Mouse (Mus musculus) gastrocnemius, postnatal 10 days (tissue): Measurements from ENCODE around the gene Efcab9. TPM values are rescaled to one million over a fixed set of nuclear protein-coding genes. Genes with fewer than 3 reads are reported as not detected.

Experiments
- DNase-seq: peaks from one replicate; pipeline ENCODE4 v3.0.0; 2021; ENCODE audit warnings: mixed read lengths
- total RNA-seq, 2 experiments: library from RNA; stranded (reverse); gene quantifications; 2 replicates each; pipeline ENCODE4 v1.2.3; 2021

The Efcab9 gene
- total RNA-seq, 2 experiments from 2014 or later, result 0.66 TPM; not detected in 1

DNA sequence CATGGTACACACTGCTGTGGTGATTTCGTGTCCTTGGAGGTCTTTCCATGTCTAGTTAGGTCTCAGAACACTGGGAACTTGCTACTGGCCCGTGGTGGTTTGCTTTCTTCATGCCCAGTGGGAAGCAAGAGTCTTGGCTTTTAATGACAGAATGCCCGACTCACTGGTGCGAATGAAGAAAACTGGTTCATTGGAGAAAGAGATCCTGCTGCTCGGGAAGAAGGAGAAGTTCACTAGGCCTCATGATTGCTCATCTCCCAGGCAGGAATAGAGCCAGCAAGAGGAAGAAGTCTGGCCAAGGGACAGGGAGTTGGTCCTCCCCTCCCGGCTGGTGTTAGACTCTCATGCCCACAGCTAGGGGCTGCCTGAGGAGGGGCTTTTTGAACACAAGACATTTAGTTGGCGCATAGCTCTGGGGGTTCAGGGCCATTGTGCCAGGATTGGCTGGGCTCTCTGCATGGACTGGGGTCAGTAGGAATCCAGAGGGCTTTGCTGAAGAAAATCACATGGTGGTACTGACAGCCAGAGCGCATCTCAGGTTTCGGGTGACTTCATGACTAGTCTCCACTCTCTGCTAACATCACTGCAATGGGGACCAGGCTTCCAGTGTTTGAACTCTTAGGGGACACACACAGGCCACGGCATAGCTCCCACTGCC, 24.6 kb upstream of the Efcab9 start:
- no peak for DNase-seq

DNA sequence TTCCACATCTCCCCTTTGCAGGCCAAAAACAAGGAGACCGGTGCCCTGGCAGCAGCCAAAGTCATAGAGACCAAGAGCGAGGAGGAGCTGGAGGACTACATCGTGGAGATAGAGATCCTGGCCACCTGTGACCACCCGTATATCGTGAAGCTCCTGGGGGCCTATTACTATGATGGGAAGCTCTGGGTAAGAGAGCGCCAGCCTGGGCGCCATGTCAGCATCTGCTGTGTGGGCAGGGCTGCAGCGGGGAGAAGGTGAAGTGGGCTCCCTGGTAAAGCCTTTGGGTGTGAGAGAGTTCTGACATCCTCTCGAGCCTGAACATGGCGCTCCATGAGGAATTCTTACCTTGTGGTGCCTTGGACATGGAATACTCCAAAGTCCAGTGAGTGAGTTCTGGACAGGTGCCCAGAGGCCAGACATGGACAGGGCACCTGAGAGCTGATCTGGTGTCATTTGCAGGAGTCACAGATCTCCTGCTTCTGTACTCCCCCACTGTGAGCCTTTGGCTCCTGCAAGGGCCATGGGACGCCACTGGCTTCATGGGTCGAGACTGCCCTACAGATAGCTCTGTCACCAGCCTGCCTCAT, 23.3 kb upstream of the Efcab9 start:
- no peak for DNase-seq

DNA sequence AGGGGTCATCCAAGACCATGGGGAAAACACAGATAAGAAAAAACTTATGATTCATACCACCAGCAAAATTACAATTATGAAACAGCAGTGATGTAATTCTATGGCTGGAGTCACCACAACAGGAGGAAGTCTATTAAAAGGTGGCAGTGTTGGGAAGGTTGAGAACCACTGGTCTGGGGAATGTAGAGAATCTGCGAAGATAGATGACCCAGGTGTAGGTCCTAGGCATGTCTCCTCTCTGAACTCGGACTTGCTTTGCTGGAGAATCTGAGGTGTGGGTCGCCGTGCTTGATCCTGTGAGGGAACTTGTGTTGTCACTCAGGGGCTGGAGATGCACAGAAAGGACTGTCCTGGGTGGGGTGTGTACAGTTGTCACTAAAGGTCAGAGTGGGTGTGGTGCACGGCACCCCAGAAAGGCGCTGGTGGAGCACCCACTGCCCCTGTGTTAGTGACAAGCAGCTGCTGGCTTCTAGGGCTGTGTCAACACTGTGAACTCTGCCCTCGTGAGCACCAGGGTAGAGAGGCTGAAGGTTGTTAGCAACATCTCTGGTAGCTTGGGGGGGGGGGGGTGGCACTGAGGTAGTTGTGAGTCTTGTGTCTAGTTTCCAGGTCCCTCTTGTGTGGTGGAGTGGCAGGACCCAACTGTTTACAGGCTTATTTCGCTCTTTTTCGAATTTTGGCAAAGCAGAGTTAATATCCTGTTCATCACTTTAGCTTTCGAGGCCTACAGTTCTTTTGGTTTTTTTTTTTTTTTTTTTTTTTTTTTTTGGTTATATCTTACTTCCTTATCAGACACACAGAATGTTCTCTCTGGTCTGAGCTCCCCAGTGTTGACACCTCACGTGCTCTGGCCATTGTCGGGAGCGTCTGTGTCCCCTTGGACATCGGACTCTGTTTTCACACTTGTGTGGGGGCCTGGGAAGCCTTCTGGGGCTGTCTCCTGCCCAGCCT, 22.5 kb upstream of the Efcab9 start:
- DNase-seq, result no peak

DNA sequence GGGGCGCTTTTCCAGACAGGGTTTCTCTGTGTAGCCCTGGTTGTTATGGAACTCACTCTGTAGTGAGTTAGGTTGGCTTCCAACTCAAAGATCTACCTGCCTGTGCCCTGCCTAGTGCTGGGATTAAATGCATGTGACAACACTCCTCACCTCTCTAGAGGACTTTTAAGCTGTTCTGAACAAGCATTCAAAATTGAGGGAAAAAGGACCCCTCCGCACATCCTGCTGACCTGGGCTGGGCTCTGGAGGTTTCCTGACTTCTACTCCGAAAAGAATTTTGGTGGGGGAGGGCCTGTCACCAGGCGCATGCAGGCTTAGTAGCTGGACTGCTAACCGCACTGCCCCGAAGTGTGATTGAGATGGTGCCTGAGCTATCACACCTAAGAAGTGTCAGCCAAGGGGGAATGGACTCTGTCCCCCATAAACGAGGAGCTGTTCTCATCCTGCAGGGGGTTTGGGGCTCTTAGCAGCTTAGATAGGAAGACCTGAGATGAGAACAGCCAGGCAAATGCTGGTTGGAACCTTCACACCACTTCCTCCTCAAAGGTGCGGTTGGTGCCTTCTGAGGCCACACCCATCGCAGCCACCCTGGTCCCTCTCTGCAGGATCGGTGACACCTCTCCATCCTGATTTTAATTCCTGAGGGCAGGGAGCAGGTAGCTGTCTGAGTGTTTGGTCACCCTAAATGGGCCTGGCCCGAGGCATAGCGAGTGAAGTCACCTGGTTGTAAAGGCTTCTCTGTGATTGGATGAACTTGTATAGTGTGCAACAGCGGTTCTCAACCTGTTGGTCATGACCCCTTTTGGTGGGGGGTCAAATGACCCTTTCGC, 21.6 kb upstream of the Efcab9 start:
- DNase-seq, result no peak

DNA sequence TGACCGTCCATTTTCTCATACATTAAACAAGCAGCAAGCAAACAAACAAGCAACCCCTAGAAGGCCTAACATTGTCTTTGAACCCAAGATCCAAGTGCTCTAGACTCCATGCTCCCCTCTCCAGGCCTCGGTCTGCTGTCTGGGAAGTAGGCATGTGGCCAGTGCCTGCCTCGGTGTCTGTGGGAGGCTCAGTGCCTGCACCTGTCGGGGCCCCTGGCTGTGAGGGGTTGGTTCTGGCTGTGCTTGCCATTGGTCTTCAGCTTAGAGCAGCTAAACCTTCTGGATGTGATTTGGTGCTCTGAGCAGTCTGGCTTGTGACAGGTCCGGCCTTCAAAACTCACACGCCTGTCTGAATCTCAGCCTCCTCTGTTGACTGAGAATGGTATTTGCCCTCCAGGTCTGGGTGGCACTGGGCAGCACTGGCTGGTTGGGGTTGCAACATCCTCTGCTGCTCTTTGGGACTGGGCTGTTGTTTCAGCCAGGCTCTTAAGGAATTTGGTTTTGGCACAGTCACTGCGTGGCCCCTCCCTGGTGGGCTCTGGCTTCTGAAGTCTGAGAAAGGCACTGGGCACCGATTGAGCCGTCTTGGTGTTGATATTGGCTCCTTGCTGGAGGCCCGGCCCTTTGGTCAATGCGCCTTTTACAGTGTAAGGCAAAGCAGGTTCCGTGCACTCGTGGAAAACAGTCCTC, 20.7 kb upstream of the Efcab9 start:
- DNase-seq, result no peak

DNA sequence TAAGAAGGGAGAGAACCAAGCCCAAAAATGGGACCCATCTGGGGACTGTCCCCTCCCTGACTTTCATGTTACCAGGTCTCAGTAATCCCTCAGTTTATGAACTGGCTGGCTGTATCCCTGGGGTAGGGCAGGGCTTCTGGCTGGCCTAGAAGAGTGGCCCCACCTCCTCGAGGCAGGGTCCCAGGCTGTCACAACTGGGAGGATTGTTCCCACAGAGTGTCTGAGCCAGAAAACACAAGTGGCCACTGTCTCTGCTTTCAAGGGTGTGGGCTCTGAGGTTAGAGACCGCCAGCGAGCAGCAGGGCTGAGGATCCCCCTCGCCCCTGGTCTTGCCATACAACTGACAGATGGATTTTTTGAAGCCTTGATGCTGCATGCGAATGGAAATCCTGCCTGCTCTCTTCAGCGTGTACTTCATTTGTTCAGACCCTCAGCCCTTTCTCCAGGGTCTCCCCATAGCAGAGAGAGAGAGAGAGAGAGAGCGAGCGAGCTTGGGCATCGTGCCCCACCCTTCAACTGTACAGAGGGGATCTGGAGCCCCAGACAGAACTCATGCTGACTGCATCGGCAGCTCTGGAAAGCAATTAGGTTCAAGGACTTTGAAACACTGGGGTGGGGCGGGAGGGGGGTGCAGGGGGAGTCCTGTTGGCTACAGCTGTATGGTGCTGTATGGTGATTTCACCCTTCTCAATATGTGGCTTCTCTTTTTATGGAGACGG, 19.9 kb upstream of the Efcab9 start:
- no peak for DNase-seq

DNA sequence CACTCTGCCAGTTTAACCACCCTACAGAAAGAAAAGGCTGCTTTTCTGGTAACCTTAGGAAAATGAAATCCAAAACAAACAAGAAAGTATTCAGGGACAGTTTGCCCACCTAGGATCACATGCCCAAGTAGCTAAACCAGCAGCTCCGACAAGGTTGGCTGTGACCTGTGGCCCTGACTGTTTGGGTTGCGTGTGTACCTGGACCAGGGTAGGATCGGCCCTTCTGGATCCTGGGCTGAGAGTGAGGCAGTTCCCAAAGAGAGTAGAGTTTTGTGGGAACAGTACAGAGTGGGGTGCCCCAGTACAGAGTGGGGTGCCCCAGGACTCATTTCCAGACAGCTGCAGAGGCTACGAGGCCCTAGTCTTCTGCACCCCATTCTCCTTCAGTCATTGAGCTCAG, 19.2 kb upstream of the Efcab9 start:
- no peak for DNase-seq

DNA sequence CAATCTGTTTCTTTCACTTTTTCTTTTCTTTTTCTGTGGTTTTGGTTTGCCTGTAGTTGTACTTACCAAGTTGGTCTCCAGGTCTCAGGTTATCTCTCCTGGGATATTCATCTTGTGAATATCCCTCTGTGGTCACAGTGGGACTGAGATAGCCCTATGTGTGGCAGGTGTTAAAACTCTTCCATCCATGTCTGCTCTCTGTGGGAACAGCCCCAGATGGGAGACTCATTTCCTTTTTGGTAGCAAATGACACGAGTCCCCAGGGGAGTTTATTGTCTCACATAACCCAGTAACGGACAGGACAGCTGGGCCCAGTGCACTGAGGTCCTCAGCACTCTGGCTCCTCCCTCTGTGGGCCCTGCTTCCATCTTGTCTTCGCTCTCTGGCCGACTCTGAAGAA, 18.2 kb upstream of the Efcab9 start:
- DNase-seq, result no peak

DNA sequence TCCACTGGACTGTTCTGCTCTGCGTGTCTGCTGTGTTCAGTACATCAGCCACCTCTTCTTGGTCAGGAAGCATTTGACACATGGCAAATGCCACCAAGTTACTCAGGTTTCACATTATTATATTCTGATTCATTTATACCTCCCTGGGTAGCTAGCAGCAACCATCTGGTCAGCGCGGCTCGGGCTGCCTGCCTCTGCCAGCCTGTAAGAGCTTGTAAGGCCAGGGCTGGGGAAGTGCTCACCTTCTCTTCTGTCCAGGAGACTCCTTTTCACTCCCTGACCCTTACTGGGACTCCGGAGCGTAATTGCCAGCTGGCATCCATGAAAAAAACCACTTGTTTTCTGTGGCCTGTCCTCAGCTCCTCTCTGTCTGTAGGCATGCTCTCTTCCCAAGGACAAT, 17.4 kb upstream of the Efcab9 start:
- DNase-seq, result no peak

DNA sequence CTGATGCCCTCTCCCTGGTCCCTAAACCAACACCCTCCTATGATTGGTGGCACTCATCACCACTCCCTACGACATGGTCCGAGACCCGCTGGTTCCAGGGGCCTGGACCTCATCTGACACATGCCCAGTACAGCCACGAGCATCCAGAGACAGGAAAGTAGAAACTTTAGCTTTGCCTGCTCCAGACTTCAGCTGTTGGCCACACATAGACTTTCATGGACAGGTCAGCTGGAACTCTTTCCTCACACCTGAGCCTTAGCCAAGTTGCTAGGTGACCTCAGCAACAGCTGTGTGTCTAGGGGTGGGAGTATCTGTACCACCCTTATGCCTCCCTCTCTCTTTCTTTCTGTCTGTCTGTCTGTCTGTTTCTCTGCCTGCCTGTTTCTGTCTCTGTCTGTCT, 16.4 kb upstream of the Efcab9 start:
- no peak for DNase-seq

DNA sequence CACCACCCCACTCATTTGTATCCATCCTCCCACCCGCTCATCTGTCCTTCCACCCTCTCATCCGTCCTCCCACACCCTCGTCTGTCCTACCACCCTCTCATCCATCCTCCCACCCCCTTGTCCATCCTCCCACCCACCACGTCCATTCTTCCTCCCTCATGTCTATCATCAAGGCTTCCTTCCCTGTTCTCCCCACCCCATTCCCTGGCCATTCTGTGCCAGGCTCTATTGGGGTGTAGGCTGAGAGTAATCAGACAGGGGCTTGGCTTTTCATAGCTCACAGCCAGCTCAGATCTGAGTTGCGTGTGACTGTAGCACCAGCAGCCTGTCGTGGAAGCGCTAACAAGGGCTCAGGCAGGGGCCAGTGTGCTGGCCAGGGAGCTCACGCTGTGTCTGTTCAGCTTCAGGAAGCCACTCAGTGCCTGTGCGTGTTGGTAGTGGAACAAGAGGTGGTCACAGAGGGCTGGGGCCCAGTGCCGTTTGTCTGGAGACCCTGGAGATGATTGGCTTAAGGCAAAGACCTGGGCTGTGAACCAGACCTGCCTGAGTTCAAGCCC, 15.6 kb upstream of the Efcab9 start:
- no peak for DNase-seq

DNA sequence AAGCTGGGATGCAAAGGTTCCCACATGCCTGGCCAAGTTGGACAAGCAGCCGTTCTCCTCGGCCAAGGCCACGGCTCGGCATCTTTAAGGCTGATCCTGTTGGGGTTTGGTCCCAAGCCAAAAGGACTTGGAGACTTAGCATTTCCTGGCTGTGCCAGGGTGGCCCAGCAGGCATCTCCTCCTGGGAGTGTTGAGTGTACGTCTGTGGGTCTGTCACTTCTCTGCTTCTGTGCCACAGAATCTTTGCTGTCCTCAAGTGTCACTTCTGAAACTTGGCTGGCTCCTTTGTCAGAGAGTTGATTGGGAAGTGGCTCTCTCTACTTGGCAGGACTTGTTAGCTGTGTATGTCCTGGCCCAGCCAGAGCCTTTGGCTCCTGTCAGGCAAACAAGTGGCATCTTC, 14.6 kb upstream of the Efcab9 start:
- peak; percentile 45 for DNase-seq

DNA sequence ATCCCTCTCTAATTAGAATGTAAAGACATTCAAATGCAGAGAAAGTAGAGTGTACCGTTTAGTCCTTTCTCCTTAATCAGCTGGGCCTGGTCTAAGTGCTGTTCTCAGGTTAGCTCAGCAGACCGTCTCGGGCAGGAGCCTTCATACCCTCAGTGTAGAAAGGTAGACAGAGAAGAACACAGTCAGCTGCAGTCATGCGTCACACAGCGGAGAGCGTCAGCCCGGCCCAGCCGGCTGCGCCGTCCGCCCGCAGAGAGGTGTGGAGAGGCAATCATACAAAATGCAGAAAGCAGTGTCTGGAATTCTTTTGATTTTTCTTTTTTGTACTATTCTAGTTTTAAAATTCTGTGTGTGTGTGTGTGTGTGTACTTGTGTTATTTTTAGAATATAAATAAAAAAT, 13.7 kb upstream of the Efcab9 start:
- DNase-seq, result no peak

DNA sequence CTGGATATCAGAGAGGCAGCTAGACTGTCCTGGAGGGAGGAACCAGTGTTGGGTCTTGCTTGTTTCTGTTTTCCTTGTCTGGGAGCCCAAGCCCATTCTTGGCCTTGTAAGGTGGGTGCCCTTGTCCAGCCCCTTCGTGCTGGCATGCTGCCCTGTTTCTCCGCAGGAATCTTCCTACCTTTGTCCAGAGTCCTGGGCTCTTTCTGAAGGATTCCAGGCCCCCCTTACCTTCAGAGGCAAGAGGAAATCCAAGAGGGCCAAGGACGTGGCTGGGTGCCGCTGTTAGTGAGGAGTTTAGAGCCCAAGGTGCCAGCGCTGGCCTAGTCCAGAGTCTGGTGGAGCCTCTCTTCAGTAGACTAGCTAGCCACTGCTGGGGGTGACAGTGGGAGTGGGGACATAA, 12.6 kb upstream of the Efcab9 start:
- no peak for DNase-seq

DNA sequence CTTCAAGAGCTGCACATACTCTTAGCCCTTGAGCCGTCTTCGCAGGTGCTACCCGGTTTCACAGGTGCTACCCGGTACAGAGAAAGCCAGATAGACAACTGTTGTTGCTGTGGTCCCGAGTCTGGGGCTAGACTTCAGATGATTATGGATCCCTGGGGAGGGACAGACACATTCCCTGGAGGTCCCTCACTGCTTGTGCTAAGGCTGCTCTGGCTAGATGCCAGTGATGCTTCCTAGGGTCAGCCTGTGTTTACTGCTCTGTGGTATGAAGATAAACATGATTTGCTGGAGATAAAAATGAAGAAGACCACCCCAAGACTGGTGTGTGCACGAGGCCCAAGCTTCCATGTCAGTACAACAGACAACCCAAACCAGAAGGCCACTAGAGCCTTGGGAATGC, 12.2 kb upstream of the Efcab9 start:
- no peak for DNase-seq

DNA sequence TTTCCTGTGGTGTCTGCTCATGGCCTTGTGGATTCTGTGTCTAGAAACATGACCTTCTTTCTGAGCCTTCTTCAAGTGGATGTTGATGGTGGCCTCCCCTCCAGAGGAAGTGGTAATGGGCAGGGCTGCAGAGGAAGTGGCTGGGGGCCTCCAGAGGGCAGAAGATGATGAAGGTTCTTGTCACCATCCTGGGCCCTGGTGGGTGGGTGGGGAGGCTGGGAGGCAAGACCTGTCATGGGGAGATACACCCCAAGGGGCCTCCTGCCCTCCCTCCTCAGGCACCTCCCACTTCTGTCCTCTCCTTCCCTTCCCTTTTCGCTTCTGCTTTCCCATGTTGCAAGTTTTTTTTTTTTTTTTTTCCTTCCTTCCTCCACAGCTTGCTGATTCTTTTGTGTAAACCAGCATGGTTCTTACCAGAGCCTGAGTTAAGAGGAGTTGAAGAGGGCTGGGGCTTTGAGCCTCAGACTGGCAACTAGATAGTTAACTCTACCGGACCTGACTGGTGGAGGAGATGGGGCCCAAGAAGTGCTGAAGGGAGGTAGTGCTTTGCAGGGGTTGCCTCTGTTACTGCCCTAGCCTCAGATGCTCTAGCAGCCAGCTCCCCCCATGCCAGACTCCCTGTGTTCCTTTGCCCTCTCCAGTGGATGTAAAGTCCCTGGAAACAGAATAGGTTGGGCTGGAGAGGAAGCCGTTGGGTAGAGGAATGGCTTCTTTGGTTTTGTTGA, 11.0 kb upstream of the Efcab9 start:
- no peak for DNase-seq

DNA sequence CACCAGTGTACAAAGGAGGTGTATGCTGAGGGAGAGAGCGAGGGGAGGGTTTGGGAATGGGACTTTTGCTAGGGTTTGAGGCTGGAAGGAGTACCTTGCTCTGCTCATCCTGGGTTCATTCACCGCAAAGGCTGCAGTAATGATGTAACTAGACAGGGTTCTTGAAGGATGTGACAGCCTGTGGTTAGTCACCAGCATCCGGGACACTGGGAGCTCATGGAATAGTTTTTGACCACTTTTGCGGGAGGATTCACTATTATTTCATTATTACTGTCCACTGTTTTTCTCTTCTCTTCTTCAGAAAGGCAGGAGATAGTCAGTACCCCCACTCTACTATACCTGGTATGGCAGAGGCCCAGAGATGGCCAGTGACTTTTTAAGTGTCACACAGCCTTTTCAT, 10.3 kb upstream of the Efcab9 start:
- DNase-seq, result no peak

DNA sequence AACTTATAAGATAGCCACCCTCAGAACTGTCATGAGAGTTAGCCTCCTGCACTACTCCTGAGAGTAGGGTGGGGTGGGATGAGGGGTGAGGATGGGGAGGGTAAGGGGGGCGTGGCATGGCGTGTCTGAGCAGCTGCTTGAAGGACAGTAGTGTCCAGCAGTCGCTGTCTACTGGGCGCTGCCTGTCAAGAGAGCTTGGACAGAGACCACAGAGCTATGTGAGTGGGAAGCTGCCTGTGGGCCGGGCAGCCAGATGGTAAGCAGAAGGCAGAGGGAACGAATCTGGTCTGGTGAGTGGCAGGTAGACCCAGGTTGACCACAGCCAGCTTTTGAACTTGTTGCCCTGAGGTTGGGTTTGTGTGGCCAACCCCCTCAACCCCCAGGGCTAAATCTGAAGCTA, 8.6 kb upstream of the Efcab9 start:
- DNase-seq, result no peak

DNA sequence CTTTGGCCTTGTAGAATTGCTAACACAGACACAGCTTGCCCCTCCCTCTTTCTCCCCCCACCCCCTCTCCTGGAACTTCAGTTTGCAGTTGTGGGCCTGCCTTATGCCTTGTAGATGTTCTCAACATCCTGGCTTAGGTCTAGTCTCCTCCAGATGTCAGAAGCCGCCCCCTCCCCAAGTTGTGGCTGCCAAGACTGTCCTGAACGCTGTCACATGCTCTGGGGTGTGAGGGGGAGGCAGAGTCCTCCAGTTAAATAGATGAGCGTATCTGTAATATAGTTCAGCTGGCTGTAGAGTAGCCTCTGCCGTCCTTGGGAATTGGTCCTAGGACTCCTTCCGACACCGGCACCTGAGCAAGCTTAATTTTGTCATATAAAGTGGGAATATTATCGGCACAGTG, 7.8 kb upstream of the Efcab9 start:
- DNase-seq, result no peak

DNA sequence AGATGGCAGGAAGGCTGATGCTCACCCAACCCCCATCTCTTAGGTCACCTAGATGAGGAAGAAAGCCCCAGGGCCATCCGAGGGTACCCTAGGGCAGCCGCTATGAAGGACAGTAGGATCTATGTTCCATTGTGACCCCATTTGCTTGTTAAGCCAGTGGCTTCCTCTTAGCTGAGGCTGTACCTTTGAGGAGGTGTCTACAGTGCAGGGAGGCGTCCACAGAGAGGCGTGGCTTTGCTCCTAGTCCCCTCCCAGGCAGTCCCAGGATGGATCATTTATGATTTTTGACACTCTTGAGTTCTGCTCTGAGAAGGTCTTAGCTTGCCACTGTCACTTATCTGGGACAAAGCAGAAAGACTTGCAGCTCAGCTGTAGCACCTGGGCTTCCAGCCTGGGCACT, 7.0 kb upstream of the Efcab9 start:
- DNase-seq, result no peak
